Mouse (Mus musculus) liver, embryonic 15.5 days (tissue): ENCODE measurements around the gene Syngr2. TPM values are rescaled to one million over a fixed set of nuclear protein-coding genes. Genes with fewer than 3 reads are reported as not detected.
"Not testable (repeated sequence)": the region's sequence is repeated elsewhere in the genome, so short reads cannot be mapped to it uniquely, and the experiment has no call there.

Experiments used
- ATAC-seq: fragments of 200-750 bp; cut with Nextera tagmentation; 2 replicates; pipeline ENCODE4 v1.8.0; 2017; ENCODE audit warnings: moderate number of reproducible peaks, mild to moderate bottlenecking, moderate library complexity; ENCODE audit not compliant: insufficient read depth
- H3K27ac ChIP-seq: fragments of 300-500 bp; sonication (generic); replicated peaks from 2 replicates; pipeline ENCODE4 v1.5.1; 2015; ENCODE audit warnings: mild to moderate bottlenecking, inconsistent platforms
- H3K27me3 ChIP-seq: fragments of 300-500 bp; sonication (generic); 2 replicates; pipeline ENCODE4 v1.6.1; 2015; ENCODE audit warnings: mild to moderate bottlenecking, inconsistent platforms
- H3K36me3 ChIP-seq: fragments of 300-500 bp; sonication (generic); replicated peaks from 2 replicates; pipeline ENCODE4 v1.6.1; 2015; ENCODE audit warnings: moderate library complexity, mild to moderate bottlenecking, inconsistent platforms
- H3K4me1 ChIP-seq: fragments of 300-500 bp; sonication (generic); replicated peaks from 2 replicates; pipeline ENCODE4 v1.6.1; 2015; ENCODE audit warnings: inconsistent platforms
- H3K4me2 ChIP-seq: fragments of 300-500 bp; sonication (generic); 2 replicates; pipeline ENCODE4 v1.6.1; 2015; ENCODE audit warnings: moderate library complexity, mild to moderate bottlenecking, inconsistent platforms
- H3K4me3 ChIP-seq: fragments of 300-500 bp; sonication (generic); replicated peaks from 2 replicates; pipeline ENCODE4 v1.5.1; 2015; ENCODE audit warnings: mild to moderate bottlenecking, inconsistent platforms
- H3K9ac ChIP-seq: fragments of 300-500 bp; sonication (generic); 2 replicates; pipeline ENCODE4 v1.6.1; 2015; ENCODE audit warnings: moderate library complexity, mild to moderate bottlenecking, inconsistent platforms
- H3K9me3 ChIP-seq: fragments of 300-500 bp; sonication (generic); replicated peaks from 2 replicates; pipeline ENCODE4 v1.6.1; 2016; ENCODE audit warnings: inconsistent platforms
- WGBS: fragments of 180-500 bp; shearing (Covaris S2); methylation state at CpG from one replicate; pipeline ENCODE4 v1.1.7; 2015; ENCODE audit warnings: mixed read lengths; ENCODE audit not compliant: insufficient replicate concordance; 5-methylcytosine and 5-hydroxymethylcytosine counted together
- polyA plus RNA-seq: library from polyadenylated mRNA; unstranded; fragments of >200 nt; fragmentation: Nextera tagmentation; extraction: Ambion mirVana; gene quantifications from 2 replicates; pipeline ENCODE4 v1.2.1, GENCODE M21; 2015

The Syngr2 gene
- polyA plus RNA-seq, 1 experiment from 2014 or later, result 49.2 TPM

DNA sequence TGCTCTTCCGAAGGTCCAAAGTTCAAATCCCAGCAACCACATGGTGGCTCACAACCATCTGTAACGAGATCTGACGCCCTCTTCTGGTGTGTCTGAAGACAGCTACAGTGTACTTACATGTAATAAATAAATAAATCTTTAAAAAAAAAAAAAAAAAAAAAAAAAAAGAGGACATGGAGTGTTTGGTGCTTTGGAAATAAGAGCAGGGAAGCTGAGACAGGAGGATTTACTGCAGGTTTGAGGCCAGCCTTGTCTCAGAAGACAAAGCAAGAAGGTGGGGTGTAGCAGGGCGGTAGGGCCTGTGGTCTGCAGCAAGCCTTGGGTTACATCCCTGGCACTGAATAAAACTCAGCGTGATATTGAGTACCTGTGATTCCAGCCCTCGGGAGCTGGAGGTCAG, 24.0 kb downstream of the Syngr2 start:
- not testable (repeated sequence) for H3K36me3 ChIP-seq, H3K4me2 ChIP-seq, ATAC-seq, H3K9me3 ChIP-seq, H3K9ac ChIP-seq, H3K4me3 ChIP-seq, H3K27me3 ChIP-seq
- Histone ChIP-seq H3K27ac (peak overlapping the region; percentile 68), H3K4me1 (peaks cover 96% of the 10 kb centered on the region)
- 86% methylated on average over 6 of the region's 6 CpGs for WGBS

DNA sequence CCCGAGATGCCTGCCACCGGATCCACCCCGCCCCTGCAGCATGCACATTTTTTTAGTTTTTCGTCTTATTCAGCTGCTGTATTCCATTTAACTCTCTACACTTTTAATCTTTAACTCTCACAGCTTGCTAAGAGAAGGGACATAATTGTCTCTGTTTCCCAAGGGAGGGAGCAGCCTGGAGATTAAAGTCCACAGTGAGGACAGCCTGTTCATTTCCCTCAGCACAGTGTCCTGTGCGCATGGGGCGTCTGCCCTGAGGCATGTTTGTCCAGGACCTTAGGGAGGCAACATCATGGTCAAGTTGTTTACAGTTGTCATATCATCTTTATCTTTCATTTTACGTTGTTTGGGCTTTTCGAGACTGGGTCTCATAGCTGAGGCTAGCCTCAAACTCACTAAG, 24.6 kb downstream of the Syngr2 start:
- Histone ChIP-seq H3K4me3 (no peak overlapping the region), H3K4me1 (peaks cover 96% of the 10 kb centered on the region), H3K9ac (no peak overlapping the region), H3K4me2 (no peak overlapping the region), H3K27ac (peak overlapping the region; percentile 68), H3K9me3 (no peaks in the 10 kb centered on the region), H3K36me3 (no peaks in the 10 kb centered on the region), H3K27me3 (no peaks in the 10 kb centered on the region)
- 78% methylated on average over 8 of the region's 8 CpGs for WGBS
- no peak for ATAC-seq

DNA sequence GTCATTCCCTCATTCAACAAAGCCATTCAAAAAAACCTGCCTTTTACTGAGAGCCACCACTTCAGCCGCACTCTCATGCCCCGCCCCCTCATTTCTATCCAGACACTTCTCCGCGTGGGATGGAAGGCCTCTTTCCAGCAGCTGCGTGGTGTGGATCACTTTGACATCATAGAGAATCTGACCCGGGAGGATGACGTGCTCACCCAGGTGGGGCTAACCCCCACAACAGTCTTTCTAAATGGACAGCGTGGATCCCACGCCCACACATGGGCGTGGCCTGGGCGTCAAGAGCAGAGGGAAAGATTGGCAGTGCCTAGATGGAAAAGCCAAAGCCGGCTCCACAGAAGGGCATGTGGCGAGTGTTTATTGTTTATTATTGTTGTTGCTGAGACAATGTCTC, 26.8 kb downstream of the Syngr2 start:
- Histone ChIP-seq H3K27me3 (no peaks in the 10 kb centered on the region), H3K36me3 (no peaks in the 10 kb centered on the region), H3K9ac (no peak overlapping the region), H3K4me1 (peaks cover 96% of the 10 kb centered on the region), H3K4me3 (peak overlapping the region; percentile 29; the same call in 1 of the 2 replicates), H3K9me3 (no peaks in the 10 kb centered on the region), H3K27ac (peak overlapping the region; percentile 90), H3K4me2 (peak overlapping the region; percentile 58)
- ATAC-seq, result no peak
- WGBS, result 24% methylated on average over 13 of the region's 13 CpGs

DNA sequence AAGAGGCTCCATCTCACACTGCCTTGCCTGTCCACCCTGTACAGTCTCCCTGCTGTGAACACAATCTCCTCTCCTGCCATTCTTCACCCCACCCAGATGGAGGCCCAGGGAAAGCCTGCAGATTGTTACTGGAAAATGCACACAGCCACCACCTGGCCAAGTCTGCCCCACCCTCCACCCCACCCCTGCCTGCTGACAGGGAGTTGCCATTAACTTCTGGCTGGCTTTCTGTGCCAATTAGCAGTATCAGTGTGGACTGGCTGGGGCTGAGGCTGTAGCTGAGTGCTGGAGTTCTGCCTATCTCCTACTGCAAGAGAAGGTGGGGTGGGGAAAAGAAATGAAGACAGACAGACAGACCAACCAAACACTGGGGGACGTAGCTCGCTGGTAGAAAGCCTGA, 29.1 kb downstream of the Syngr2 start:
- Histone ChIP-seq H3K4me3 (0 out of 2 replicates have a peak overlapping the region, but pooled peaks have one; percentile 6), H3K4me2 (peak overlapping the region; percentile 57), H3K9me3 (no peaks in the 10 kb centered on the region), H3K9ac (peak overlapping the region; percentile 38; the same call in 1 of the 2 replicates), H3K27me3 (no peaks in the 10 kb centered on the region), H3K27ac (peak overlapping the region; percentile 90), H3K4me1 (peaks cover 87% of the 10 kb centered on the region), H3K36me3 (no peaks in the 10 kb centered on the region)
- WGBS, result 15% methylated on average over 2 of the region's 2 CpGs
- peak; percentile 96 for ATAC-seq

- no peaks in the 10 kb centered on the region for H3K36me3 ChIP-seq
- H3K4me2 ChIP-seq, result peak overlapping the region; percentile 57
- peaks cover 83% of the 10 kb centered on the region for H3K4me1 ChIP-seq
- no peaks in the 10 kb centered on the region for H3K9me3 ChIP-seq
- H3K9ac ChIP-seq, result peak overlapping the region; percentile 38
- H3K4me3 ChIP-seq, result no peak overlapping the region
- ATAC-seq, result peak; percentile 11; the same call in 1 of the 2 replicates
- 34% methylated on average over 1 of the region's 1 CpGs for WGBS
- H3K27me3 ChIP-seq, result no peaks in the 10 kb centered on the region
- H3K27ac ChIP-seq, result peak overlapping the region; percentile 90
Observed at GRCm38 (mm10) chr11:117839021-117839420, 29.6 kb downstream of the Syngr2 start.

DNA sequence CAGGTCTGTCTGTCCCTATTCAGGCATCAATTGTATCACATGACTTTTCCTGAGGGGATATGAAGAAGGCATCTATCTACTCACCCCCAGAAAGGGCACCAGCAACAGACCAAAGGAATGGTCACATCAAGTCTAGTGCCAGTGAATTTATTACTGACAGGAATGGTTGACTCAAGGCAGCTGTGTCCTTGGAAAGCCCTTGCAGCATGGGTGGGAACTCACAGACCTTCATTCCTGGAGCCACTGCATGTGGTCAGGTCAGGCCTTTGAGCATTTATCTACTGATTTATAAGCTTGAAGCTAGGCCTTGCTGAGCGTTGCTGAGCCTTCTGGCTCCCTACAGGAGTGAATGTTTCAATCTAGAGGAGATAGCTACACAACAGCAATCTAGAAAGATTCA, 31.4 kb downstream of the Syngr2 start:
- no peaks in the 10 kb centered on the region for H3K9me3 ChIP-seq
- H3K36me3 ChIP-seq, result no peaks in the 10 kb centered on the region
- no peak for ATAC-seq
- no peak overlapping the region; the same call in 1 of the 2 replicates for H3K4me2 ChIP-seq
- peak overlapping the region; percentile 90 for H3K27ac ChIP-seq
- 55% methylated on average over 1 of the region's 1 CpGs for WGBS
- peaks cover 78% of the 10 kb centered on the region for H3K4me1 ChIP-seq
- no peaks in the 10 kb centered on the region for H3K27me3 ChIP-seq
- H3K4me3 ChIP-seq, result no peak overlapping the region
- no peak overlapping the region; the same call in 1 of the 2 replicates for H3K9ac ChIP-seq

DNA sequence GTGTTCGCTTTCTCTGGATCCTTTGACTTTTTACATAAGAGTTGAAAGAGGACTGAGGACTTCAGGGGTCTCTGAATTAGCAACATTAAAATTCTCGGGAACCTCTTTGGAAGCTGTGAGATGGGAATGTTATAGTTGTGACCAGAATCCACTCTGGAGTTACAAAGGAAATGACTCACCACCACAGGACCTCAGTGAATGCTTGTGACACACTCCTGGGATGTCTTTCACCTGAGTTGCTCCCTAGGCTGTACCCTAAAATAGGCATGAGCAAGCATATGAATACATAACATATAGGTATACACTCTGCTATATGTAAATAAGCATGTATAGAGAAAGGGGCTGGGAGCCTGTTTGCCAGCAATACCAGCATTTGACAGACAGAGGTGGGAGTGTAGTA, 34.0 kb downstream of the Syngr2 start:
- ATAC-seq, result no peak
- peaks cover 78% of the 10 kb centered on the region for H3K4me1 ChIP-seq
- H3K9ac ChIP-seq, result no peak overlapping the region
- 64% methylated on average over 2 of the region's 2 CpGs for WGBS
- H3K27ac ChIP-seq, result 0 out of 2 replicates have a peak overlapping the region, but pooled peaks have one; percentile 4
- H3K36me3 ChIP-seq, result no peaks in the 10 kb centered on the region
- H3K9me3 ChIP-seq, result no peaks in the 10 kb centered on the region
- no peak overlapping the region for H3K4me2 ChIP-seq
- H3K4me3 ChIP-seq, result no peak overlapping the region
- H3K27me3 ChIP-seq, result no peaks in the 10 kb centered on the region

- Histone ChIP-seq H3K4me2 (no peak overlapping the region), H3K4me3 (no peak overlapping the region), H3K36me3 (no peaks in the 10 kb centered on the region), H3K4me1 (peaks cover 67% of the 10 kb centered on the region), H3K9ac (no peak overlapping the region), H3K27ac (peak overlapping the region; percentile 70), H3K9me3 (no peaks in the 10 kb centered on the region), H3K27me3 (no peaks in the 10 kb centered on the region)
- ATAC-seq, result no peak
- 62% methylated on average over 2 of the region's 2 CpGs for WGBS
Observed at GRCm38 (mm10) chr11:117844997-117845396, 35.5 kb downstream of the Syngr2 start.

DNA sequence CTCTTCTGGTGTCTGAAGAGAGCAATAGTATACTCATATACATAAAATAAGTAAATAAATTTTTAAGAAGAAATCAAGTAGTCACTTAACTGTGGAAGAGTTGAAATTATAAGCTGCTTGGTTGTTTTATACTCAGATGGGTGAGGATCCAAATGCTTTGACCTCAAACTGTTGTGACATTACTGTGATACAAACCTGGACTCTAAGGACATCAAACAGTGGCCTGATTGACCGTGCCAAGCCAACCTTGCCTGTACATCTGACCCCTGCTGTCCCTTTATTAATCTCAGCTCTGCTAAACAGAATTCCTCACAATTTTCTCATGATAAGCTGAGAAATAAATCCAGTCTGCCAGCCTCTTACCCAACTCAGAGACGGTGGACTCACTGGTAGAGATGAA, 36.2 kb downstream of the Syngr2 start:
- H3K9ac ChIP-seq, result no peak overlapping the region
- peaks cover 67% of the 10 kb centered on the region for H3K4me1 ChIP-seq
- H3K27me3 ChIP-seq, result no peaks in the 10 kb centered on the region
- no peak overlapping the region for H3K4me2 ChIP-seq
- no peak for ATAC-seq
- no peaks in the 10 kb centered on the region for H3K9me3 ChIP-seq
- H3K36me3 ChIP-seq, result peaks cover 5% of the 10 kb centered on the region; the same call in 1 of the 2 replicates
- H3K27ac ChIP-seq, result peak overlapping the region; percentile 70
- no peak overlapping the region for H3K4me3 ChIP-seq
- WGBS, result 63% methylated on average over 2 of the region's 2 CpGs

DNA sequence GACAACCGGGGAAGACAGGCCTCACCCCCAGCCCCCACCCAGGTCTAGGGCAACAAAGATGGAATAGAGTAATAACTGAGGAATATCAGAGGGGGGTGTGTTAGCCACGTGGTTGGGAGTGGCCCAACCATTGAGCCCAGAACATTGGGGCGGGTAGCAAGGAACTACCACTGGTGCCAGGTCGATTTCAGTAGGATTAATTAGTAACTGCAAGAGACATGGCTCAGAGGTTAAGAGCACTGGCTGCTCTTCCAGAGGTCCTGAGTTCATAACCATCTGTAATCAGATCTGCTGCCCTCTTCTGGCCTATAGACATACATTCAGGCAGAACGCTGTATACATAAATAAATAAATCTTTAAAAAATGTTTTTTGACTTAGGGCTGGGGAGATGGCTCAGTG, 37.2 kb downstream of the Syngr2 start:
- H3K4me1 ChIP-seq, result peaks cover 64% of the 10 kb centered on the region
- H3K4me2 ChIP-seq, result no peak overlapping the region
- no peaks in the 10 kb centered on the region for H3K27me3 ChIP-seq
- no peaks in the 10 kb centered on the region for H3K9me3 ChIP-seq
- peak; percentile 10; the same call in 1 of the 2 replicates for ATAC-seq
- 38% methylated on average over 5 of the region's 5 CpGs for WGBS
- no peak overlapping the region for H3K9ac ChIP-seq
- peaks cover 14% of the 10 kb centered on the region for H3K36me3 ChIP-seq
- peak overlapping the region; percentile 92 for H3K27ac ChIP-seq
- H3K4me3 ChIP-seq, result no peak overlapping the region

DNA sequence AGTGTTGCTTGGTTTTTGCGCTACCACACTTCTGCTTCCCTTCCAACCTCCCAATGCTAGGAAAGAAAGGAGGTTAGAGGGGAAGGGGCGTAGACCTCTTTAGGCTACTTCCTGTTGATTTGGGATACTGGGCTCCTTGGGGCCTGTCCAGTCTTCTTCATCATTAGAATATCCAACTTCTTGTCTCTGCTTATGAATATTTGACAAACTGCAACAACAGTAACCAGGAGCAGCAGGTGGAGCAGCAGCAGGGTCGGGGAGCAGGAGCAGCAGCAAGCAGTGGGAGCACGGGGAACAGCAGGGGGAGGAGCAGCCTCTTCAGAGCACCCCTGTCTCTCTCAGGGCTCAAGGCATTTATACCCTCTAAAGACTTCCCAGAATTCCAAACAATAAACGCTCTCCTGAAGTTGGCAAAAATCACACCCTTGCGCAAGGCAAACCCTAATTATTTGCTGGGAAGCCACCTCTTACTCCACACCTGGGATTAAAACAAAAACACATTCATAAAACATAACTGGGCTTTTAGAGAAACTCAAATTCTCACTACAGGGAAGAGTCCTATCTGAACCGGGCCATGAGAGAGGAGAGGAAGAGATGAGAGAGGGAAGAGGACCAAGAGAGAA, 38.2 kb downstream of the Syngr2 start:
- WGBS, result 61% methylated on average over 7 of the region's 7 CpGs

More for the DNA sequence above, 38.2 kb downstream of the Syngr2 start:
- H3K4me2 ChIP-seq, result peak overlapping the region; percentile 90
- H3K4me1 ChIP-seq, result peaks cover 66% of the 10 kb centered on the region
- peaks cover 25% of the 10 kb centered on the region for H3K36me3 ChIP-seq
- no peaks in the 10 kb centered on the region for H3K9me3 ChIP-seq
- no peak for ATAC-seq
- peak overlapping the region; percentile 77 for H3K4me3 ChIP-seq
- no peaks in the 10 kb centered on the region for H3K27me3 ChIP-seq
- H3K27ac ChIP-seq, result peak overlapping the region; percentile 92
- peak overlapping the region; percentile 89 for H3K9ac ChIP-seq
